Mouse (Mus musculus) midbrain, postnatal 0 days (tissue): Measurements from ENCODE around the gene Phgdh. TPM values are rescaled to one million over a fixed set of nuclear protein-coding genes. Genes with fewer than 3 reads are reported as not detected.

Source experiments
- ATAC-seq: fragments of 200-750 bp; cut with Nextera tagmentation; 2 replicates; pipeline ENCODE4 v1.8.0; 2017; ENCODE audit warnings: moderate number of reproducible peaks, mild to moderate bottlenecking, moderate TSS enrichment, moderate library complexity; ENCODE audit not compliant: low FRiP score
- DNase-seq: peaks from one replicate; pipeline ENCODE4 v3.0.0-alpha.2; 2015; ENCODE audit warnings: low spot score
- H3K27ac ChIP-seq: fragments of 300-500 bp; sonication (generic); 2 replicates; pipeline ENCODE4 v1.5.1; 2014; ENCODE audit warnings: low read depth, mild to moderate bottlenecking, low read length, mixed read lengths
- H3K27me3 ChIP-seq: fragments of 300-500 bp; sonication (generic); 2 replicates; pipeline ENCODE4 v1.6.1; 2014; ENCODE audit warnings: low read length, control low read depth, mixed read lengths; ENCODE audit not compliant: insufficient read depth
- H3K36me3 ChIP-seq: fragments of 300-500 bp; sonication (generic); 2 replicates; pipeline ENCODE4 v1.6.1; 2014; ENCODE audit warnings: low read length, control low read depth, mixed read lengths; ENCODE audit not compliant: insufficient read depth
- H3K4me1 ChIP-seq: fragments of 300-500 bp; sonication (generic); 2 replicates; pipeline ENCODE4 v1.6.1; 2014; ENCODE audit warnings: mild to moderate bottlenecking, control low read depth, antibody characterized with exemption, low read length, mixed read lengths; ENCODE audit not compliant: insufficient read depth
- H3K4me2 ChIP-seq: fragments of 300-500 bp; sonication (generic); 2 replicates; pipeline ENCODE4 v1.6.1; 2014; ENCODE audit warnings: low read depth, mild to moderate bottlenecking, low read length, mixed read lengths; ENCODE audit not compliant: poor library complexity, severe bottlenecking
- H3K4me3 ChIP-seq: fragments of 300-500 bp; sonication (generic); 2 replicates; pipeline ENCODE4 v1.5.1; 2014; ENCODE audit warnings: low read depth, mild to moderate bottlenecking, low read length, moderate library complexity
- H3K9ac ChIP-seq: fragments of 300-500 bp; sonication (generic); replicated peaks from 2 replicates; pipeline ENCODE4 v1.6.1; 2014; ENCODE audit warnings: mild to moderate bottlenecking, low read length, moderate library complexity, mixed read lengths; ENCODE audit not compliant: poor library complexity, severe bottlenecking
- H3K9me3 ChIP-seq: fragments of 300-500 bp; sonication (generic); 2 replicates; pipeline ENCODE4 v1.6.1; 2016; ENCODE audit warnings: low read length, control low read depth
- CTCF ChIP-seq: IDR thresholded peaks from 2 replicates; pipeline ENCODE4 v1.5.1; 2016; ENCODE audit warnings: antibody characterized with exemption, mild to moderate bottlenecking
- WGBS: fragments of 180-500 bp; shearing (Covaris S2); extraction: QIAGEN DNeasy Blood & Tissue Kit; methylation state at CpG from one replicate; pipeline ENCODE4 v1.1.7; 2014; 5-methylcytosine and 5-hydroxymethylcytosine counted together
- polyA plus RNA-seq: library from polyadenylated mRNA; unstranded; fragments of >200 nt; fragmentation: Nextera tagmentation; extraction: Ambion mirVana; gene quantifications from 2 replicates; pipeline ENCODE4 v1.2.1, GENCODE M21; 2015
- total RNA-seq: library from RNA; depleted of rRNA; stranded (reverse); fragments of >200 nt; gene quantifications from 2 replicates; pipeline ENCODE4 v1.2.3, GENCODE M21; 2014

Gene Phgdh
- total and polyA plus RNA-seq, 2 experiments from 2014 or later: 148 to 206 TPM

GRCm38 (mm10) chr3:98299391-98300100, 40.2 kb downstream of the Phgdh start:
- no peak for TF ChIP-seq CTCF
- Histone ChIP-seq H3K27me3 (no peaks in the 10 kb centered on the region), H3K4me2 (no peak overlapping the region), H3K4me3 (no peak overlapping the region), H3K27ac (no peak overlapping the region), H3K4me1 (no peaks in the 10 kb centered on the region), H3K9ac (no peak overlapping the region), H3K9me3 (no peaks in the 10 kb centered on the region), H3K36me3 (no peaks in the 10 kb centered on the region)
- DNase-seq (no peak), ATAC-seq (no peak)
- 94% methylated on average over 1 of the region's 1 CpGs for whole genome bisulfite sequencing

GRCm38 (mm10) chr3:98295965-98296364, 43.8 kb downstream of the Phgdh start:
- peak; percentile 36 for TF ChIP-seq CTCF
- ATAC-seq (no peak), DNase-seq (no peak)
- Histone ChIP-seq H3K27ac (no peak overlapping the region), H3K4me3 (no peak overlapping the region), H3K4me2 (no peak overlapping the region), H3K9ac (no peak overlapping the region), H3K4me1 (no peaks in the 10 kb centered on the region), H3K36me3 (no peaks in the 10 kb centered on the region), H3K27me3 (no peaks in the 10 kb centered on the region), H3K9me3 (no peaks in the 10 kb centered on the region)
- WGBS: 66% methylated on average over 10 of the region's 10 CpGs

- Histone ChIP-seq H3K27ac (no peak overlapping the region), H3K9ac (no peak overlapping the region), H3K4me3 (no peak overlapping the region), H3K36me3 (no peaks in the 10 kb centered on the region), H3K4me1 (no peaks in the 10 kb centered on the region), H3K9me3 (0 out of 2 replicates have a peak, but pooled peaks cover 3% of the 10 kb centered on the region), H3K4me2 (no peak overlapping the region), H3K27me3 (no peaks in the 10 kb centered on the region)
- 86% methylated on average over 9 of the region's 9 CpGs for WGBS
- no peak for ATAC-seq
- no peak for DNase-seq
- no peak for TF ChIP-seq CTCF
These were observed 48.7 kb downstream of the Phgdh start for GRCm38 (mm10) chr3:98291044-98291443.

- WGBS: 92% methylated on average over 5 of the region's 5 CpGs
- Histone ChIP-seq H3K27me3 (no peaks in the 10 kb centered on the region), H3K4me3 (no peak overlapping the region), H3K27ac (no peak overlapping the region), H3K4me1 (no peaks in the 10 kb centered on the region), H3K36me3 (no peaks in the 10 kb centered on the region), H3K9ac (no peak overlapping the region), H3K9me3 (0 out of 2 replicates have a peak, but pooled peaks cover 3% of the 10 kb centered on the region), H3K4me2 (no peak overlapping the region)
- no peak for ATAC-seq
- no peak for DNase-seq
- no peak for TF ChIP-seq CTCF
These were observed 56.6 kb downstream of the Phgdh start for GRCm38 (mm10) chr3:98283205-98283604.

- Histone ChIP-seq H3K9ac (no peak overlapping the region), H3K4me1 (no peaks in the 10 kb centered on the region), H3K4me2 (no peak overlapping the region), H3K27ac (no peak overlapping the region), H3K9me3 (0 out of 2 replicates have a peak, but pooled peaks cover 3% of the 10 kb centered on the region), H3K4me3 (no peak overlapping the region), H3K36me3 (no peaks in the 10 kb centered on the region), H3K27me3 (no peaks in the 10 kb centered on the region)
- ATAC-seq (no peak), DNase-seq (no peak)
- no peak for TF ChIP-seq CTCF
- WGBS: 92% methylated on average over 8 of the region's 8 CpGs
These were observed 57.4 kb downstream of the Phgdh start for GRCm38 (mm10) chr3:98282422-98282821.

GRCm38 (mm10) chr3:98280933-98281678, 58.7 kb downstream of the Phgdh start:
- peak; percentile 80 for DNase-seq
- no peak overlapping the region for H3K4me3 ChIP-seq
- peak; percentile 99 for TF ChIP-seq CTCF
- H3K4me2 ChIP-seq: 0 out of 2 replicates have a peak overlapping the region, but pooled peaks have one; percentile 5
- no peak overlapping the region for H3K27ac ChIP-seq
- no peaks in the 10 kb centered on the region for H3K4me1 ChIP-seq
- peak; percentile 86 for ATAC-seq
- H3K9ac ChIP-seq: no peak overlapping the region
- WGBS: 39% methylated on average over 12 of the region's 12 CpGs
- no peaks in the 10 kb centered on the region for H3K9me3 ChIP-seq
- no peaks in the 10 kb centered on the region for H3K27me3 ChIP-seq
- H3K36me3 ChIP-seq: no peaks in the 10 kb centered on the region
